Mouse (Mus musculus): ENCODE data around the gene Olfr1426.

- peak; percentile 12; the same call in 1 of the 2 replicates for TF ChIP-seq CTCF (IDR thresholded peaks at IDR 0.05)
- no peak for TF ChIP-seq EP300 (IDR thresholded peaks at IDR 0.05; ENCODE audit: insufficient read depth, low read depth, low read length)
- no peak for TF ChIP-seq POLR2A (IDR thresholded peaks at IDR 0.05; ENCODE audit: insufficient read depth, low read depth, low read length)
These were observed 48.6 kb downstream of the Olfr1426 start for GRCm38 (mm10) chr19:12043163-12043562.
